Mouse (Mus musculus) hindbrain, embryonic 11.5 days (tissue): ENCODE measurements around the gene Olfr1453. TPM values are rescaled to one million over a fixed set of nuclear protein-coding genes. Genes with fewer than 3 reads are reported as not detected.
"Not testable (repeated sequence)": the region's sequence is repeated elsewhere in the genome, so short reads cannot be mapped to it uniquely, and the experiment has no call there.

Source experiments
- ATAC-seq: fragments of 200-750 bp; cut with Nextera tagmentation; 2 replicates; pipeline ENCODE4 v1.8.0; 2017; ENCODE audit warnings: mild to moderate bottlenecking, moderate TSS enrichment, moderate library complexity; ENCODE audit not compliant: low FRiP score
- DNase-seq: peaks from one replicate; pipeline ENCODE4 v3.0.0-alpha.2; 2015; ENCODE audit warnings: low spot score
- H3K27ac ChIP-seq: fragments of 300-500 bp; sonication (generic); 2 replicates; pipeline ENCODE4 v1.5.1; 2014; ENCODE audit warnings: mild to moderate bottlenecking, low read depth, low read length
- H3K27me3 ChIP-seq: fragments of 300-500 bp; sonication (generic); 2 replicates; pipeline ENCODE4 v1.6.1; 2014; ENCODE audit warnings: mild to moderate bottlenecking, low read length, moderate library complexity, mixed read lengths; ENCODE audit not compliant: control insufficient read depth, insufficient read depth
- H3K36me3 ChIP-seq: fragments of 300-500 bp; sonication (generic); 2 replicates; pipeline ENCODE4 v1.6.1; 2014; ENCODE audit warnings: mild to moderate bottlenecking, low read length, moderate library complexity, mixed read lengths; ENCODE audit not compliant: control insufficient read depth, insufficient read depth
- H3K4me1 ChIP-seq: fragments of 300-500 bp; sonication (generic); replicated peaks from 2 replicates; pipeline ENCODE4 v1.6.1; 2014; ENCODE audit warnings: low read length, mixed read lengths; ENCODE audit not compliant: control insufficient read depth, insufficient read depth
- H3K4me2 ChIP-seq: fragments of 300-500 bp; sonication (generic); replicated peaks from 2 replicates; pipeline ENCODE4 v1.6.1; 2014; ENCODE audit warnings: mild to moderate bottlenecking, low read depth, low read length
- H3K4me3 ChIP-seq: fragments of 300-500 bp; sonication (generic); 2 replicates; pipeline ENCODE4 v1.5.1; 2014; ENCODE audit warnings: low read depth, low read length
- H3K9ac ChIP-seq: fragments of 300-500 bp; sonication (generic); 2 replicates; pipeline ENCODE4 v1.6.1; 2014; ENCODE audit warnings: low read depth, low read length
- H3K9me3 ChIP-seq: fragments of 300-500 bp; sonication (generic); 2 replicates; pipeline ENCODE4 v1.6.1; 2016; ENCODE audit warnings: low read length; ENCODE audit not compliant: control insufficient read depth
- WGBS: fragments of 180-500 bp; shearing (Covaris S2); extraction: QIAGEN DNeasy Blood & Tissue Kit; methylation state at CpG from one replicate; pipeline ENCODE4 v1.1.7; 2014; 5-methylcytosine and 5-hydroxymethylcytosine counted together
- polyA plus RNA-seq: library from polyadenylated mRNA; unstranded; fragments of >200 nt; fragmentation: Nextera tagmentation; extraction: Ambion mirVana; gene quantifications from 2 replicates; pipeline ENCODE4 v1.2.1, GENCODE M21; 2014

Gene Olfr1453
- polyA plus RNA-seq, result not detected in 2 replicates

DNA sequence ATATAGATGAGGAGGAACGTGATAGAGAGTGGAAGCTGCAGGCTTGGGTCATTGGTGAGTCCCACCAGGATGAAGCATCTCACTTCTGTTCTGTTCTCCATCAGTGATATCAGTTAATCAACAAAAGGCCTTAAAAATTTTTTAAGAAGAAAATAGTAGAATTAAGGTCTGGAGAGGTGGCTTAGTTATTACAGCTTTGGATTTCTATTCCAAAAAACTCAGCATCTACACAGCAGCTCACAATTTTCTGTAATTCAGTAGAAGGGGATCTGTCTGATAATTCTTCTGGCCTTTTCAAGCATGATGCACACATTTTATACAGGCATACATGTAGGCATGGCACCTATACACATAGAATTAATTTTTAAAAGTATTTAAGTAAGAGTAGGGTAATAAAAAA, at the start of gene Olfr1453:
Gene Olfr1453, minus strand, starts transcription at position 101 of the 400 bp plus-strand sequence.
- WGBS, result 56% methylated on average over 1 of the region's 1 CpGs
- ATAC-seq, result no peak

DNA sequence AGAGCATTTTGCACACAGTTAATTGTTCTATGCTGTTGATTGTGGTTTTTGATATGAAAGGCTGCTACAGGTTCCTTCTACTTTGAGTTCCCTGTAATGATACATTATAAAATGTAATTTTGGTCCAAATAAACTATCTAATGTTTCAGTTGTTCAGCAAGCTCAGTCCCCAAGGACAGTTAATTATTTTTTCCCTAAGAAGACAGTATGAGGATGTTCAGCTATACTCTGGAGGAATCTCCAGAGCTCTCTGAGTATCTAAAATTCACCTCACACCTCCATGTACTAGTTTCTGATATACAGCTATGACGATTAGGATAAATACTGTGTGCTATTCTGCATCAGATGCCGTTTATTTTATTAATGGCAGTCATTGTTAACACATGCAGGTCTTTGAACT, 32.2 kb upstream of the Olfr1453 start, which contains the start of gene Olfr1454:
Gene Olfr1454, plus strand, starts transcription at position 301 of the 400 bp plus-strand sequence.
- Histone ChIP-seq H3K4me1 (no peaks in the 10 kb centered on the region), H3K27me3 (no peaks in the 10 kb centered on the region), H3K9me3 (peaks cover 2% of the 10 kb centered on the region; the same call in 1 of the 2 replicates), H3K9ac (no peak within 1 kb of the TSS), H3K27ac (no peak within 1 kb of the TSS), H3K4me3 (no peak within 1 kb of the TSS), H3K4me2 (no peak within 1 kb of the TSS), H3K36me3 (no peaks in the 10 kb centered on the region)
- DNase-seq, result no peak
- 81% methylated on average over 2 of the region's 2 CpGs for WGBS
- ATAC-seq, result no peak

More for the DNA sequence above, at the start of gene Olfr1453:
- Histone ChIP-seq H3K9me3 (no peaks in the 10 kb centered on the region), H3K9ac (no peak within 1 kb of the TSS), H3K36me3 (no peaks in the 10 kb centered on the region), H3K4me1 (no peaks in the 10 kb centered on the region), H3K27ac (no peak within 1 kb of the TSS), H3K4me2 (no peak within 1 kb of the TSS), H3K4me3 (no peak within 1 kb of the TSS), H3K27me3 (no peaks in the 10 kb centered on the region)
- no peak for DNase-seq

DNA sequence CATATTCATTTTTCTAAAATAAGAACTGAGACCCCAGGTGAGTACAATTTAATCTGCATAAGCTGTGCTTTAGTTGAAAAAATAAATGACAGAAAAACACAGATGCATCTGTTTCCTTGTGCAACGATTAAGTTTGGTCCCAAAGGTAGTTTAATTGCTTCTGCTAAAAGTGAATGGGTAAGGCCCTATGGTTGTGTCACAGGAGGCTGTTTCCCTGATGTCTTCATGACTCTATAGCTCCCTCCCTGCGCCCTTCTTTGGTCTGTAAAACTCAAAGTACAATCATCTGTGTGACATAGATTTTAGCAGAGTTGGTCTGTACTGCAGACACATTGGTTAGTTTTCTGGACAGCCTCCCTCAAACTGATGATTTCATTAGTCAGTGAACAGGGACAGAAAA, 33.4 kb downstream of the Olfr1453 start, which contains the start of gene Olfr1451:
Gene Olfr1451, plus strand, starts transcription at position 301 of the 400 bp plus-strand sequence.
- ATAC-seq (no peak), DNase-seq (no peak)
- H3K4me1 ChIP-seq, result no peaks in the 10 kb centered on the region
- H3K27me3 ChIP-seq, result no peaks in the 10 kb centered on the region
- no peak within 1 kb of the TSS for H3K4me2 ChIP-seq
- H3K9me3 ChIP-seq, result no peaks in the 10 kb centered on the region
- no peaks in the 10 kb centered on the region for H3K36me3 ChIP-seq
- no peak within 1 kb of the TSS for H3K9ac ChIP-seq
- no peak within 1 kb of the TSS for H3K27ac ChIP-seq
- 89% methylated on average over 2 of the region's 2 CpGs for WGBS
- H3K4me3 ChIP-seq, result no peak within 1 kb of the TSS

DNA sequence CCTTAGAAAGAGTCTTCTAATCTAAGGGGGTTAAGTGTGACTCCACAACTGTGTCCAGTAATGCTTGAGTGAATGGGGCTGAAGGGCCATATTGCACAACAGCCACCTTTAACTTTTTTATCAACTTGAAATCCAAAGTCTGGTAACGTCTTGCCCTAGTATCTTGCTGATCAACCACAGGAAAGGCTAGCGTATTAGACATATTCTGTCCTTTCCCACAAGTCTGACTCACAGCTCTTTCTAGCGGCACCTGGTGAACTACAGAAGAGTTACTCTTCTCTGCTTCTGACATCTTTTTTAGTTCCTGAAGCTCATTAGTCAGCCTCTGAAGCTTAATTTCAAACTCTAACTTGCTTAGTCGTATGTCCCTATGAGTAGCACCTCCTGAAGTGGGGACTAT, 35.8 kb downstream of the Olfr1453 start:
- not testable (repeated sequence) for H3K27ac ChIP-seq, H3K4me1 ChIP-seq, H3K27me3 ChIP-seq, H3K9ac ChIP-seq, H3K9me3 ChIP-seq, H3K4me2 ChIP-seq, DNase-seq, H3K36me3 ChIP-seq, H3K4me3 ChIP-seq, ATAC-seq
- 93% methylated on average over 4 of the region's 4 CpGs for WGBS

Other genes starting within 250 kb of the Olfr1453 start
- 12.2 and 15.8 TPM in 2 replicates for gene Zfp91, start 232.2 kb downstream of the Olfr1453 start, polyA plus RNA-seq
- 1.4 TPM in 2 replicates for gene Lpxn, start 232.1 kb downstream of the Olfr1453 start, polyA plus RNA-seq
- not detected in 2 replicates for gene Gm5244, start 181.6 kb downstream of the Olfr1453 start, polyA plus RNA-seq
- gene Olfr1444, start 171.0 kb downstream of the Olfr1453 start, polyA plus RNA-seq, result not detected in 2 replicates
- not detected in 2 replicates for gene Olfr1445, start 144.5 kb downstream of the Olfr1453 start, polyA plus RNA-seq
- not detected in 2 replicates for gene Olfr1446, start 134.8 kb downstream of the Olfr1453 start, polyA plus RNA-seq
- not detected in 2 replicates for gene Olfr1447, start 124.6 kb downstream of the Olfr1453 start, polyA plus RNA-seq
- gene Olfr1448, start 103.9 kb downstream of the Olfr1453 start, polyA plus RNA-seq, result not detected in 2 replicates
- gene Olfr1449, start 97.5 kb downstream of the Olfr1453 start, polyA plus RNA-seq, result not detected in 2 replicates
- not detected in 2 replicates for gene Olfr1450, start 78.1 kb downstream of the Olfr1453 start, polyA plus RNA-seq
- gene Olfr1451, start 33.3 kb downstream of the Olfr1453 start, polyA plus RNA-seq, result not detected in 2 replicates
- gene Olfr1454, start 32.3 kb upstream of the Olfr1453 start, polyA plus RNA-seq, result not detected in 2 replicates
- not detected in 2 replicates for gene Olfr1457, start 69.6 kb upstream of the Olfr1453 start, polyA plus RNA-seq
- gene Olfr1458, start 78.4 kb upstream of the Olfr1453 start, polyA plus RNA-seq, result not detected in 2 replicates
- 0.02 TPM in 1 of 2 replicates, not detected in the other for gene Olfr1459, start 121.2 kb upstream of the Olfr1453 start, polyA plus RNA-seq
- gene Olfr1461, start 134.7 kb upstream of the Olfr1453 start, polyA plus RNA-seq, result not detected in 2 replicates
- gene Olfr1462, start 157.4 kb upstream of the Olfr1453 start, polyA plus RNA-seq, result not detected in 2 replicates
- not detected in 2 replicates for gene Olfr1463, start 203.0 kb upstream of the Olfr1453 start, polyA plus RNA-seq